Mouse (Mus musculus) ES-E14 (cell line): Measurements from ENCODE around the gene Vtn.

ENCODE experiments used
- CHD2 ChIP-seq: IDR thresholded peaks from 2 replicates; pipeline ENCODE4 v1.6.1; 2014; ENCODE audit warnings: mild to moderate bottlenecking, low read depth, low read length, inconsistent platforms
- ZC3H11A ChIP-seq: IDR thresholded peaks from 2 replicates; pipeline ENCODE4 v1.6.1; 2012; ENCODE audit warnings: low read depth, mild to moderate bottlenecking, inconsistent platforms, low read length, borderline replicate concordance

- no peak for TF ChIP-seq ZC3H11A
- no peak for TF ChIP-seq CHD2
Measured at GRCm38 (mm10) chr11:78465116-78465515, 33.8 kb upstream of the Vtn start.
